Mouse (Mus musculus): ENCODE results near the gene Ptprc. TPM values are rescaled to one million over a fixed set of nuclear protein-coding genes. Genes with fewer than 3 reads are reported as not detected.

Ptprc gene
- polyA plus RNA-seq, 1 experiment from 2014 or later = 3.3 TPM

- 79% methylated on average over 3 of the region's 3 CpGs for WGBS
- no peak for TF ChIP-seq CTCF (IDR thresholded peaks at IDR 0.05; ENCODE audit: low read depth)
These were observed 18.5 kb downstream of the Ptprc start for GRCm38 (mm10) chr1:138157008-138157407.

GRCm38 (mm10) chr1:138154185-138154785, 21.2 kb downstream of the Ptprc start:
- no peak overlapping the region for H3K9ac ChIP-seq (ENCODE audit: low read depth, low read length)
- H3K27ac ChIP-seq (ENCODE audit: low read depth, low read length) = no peak overlapping the region
- H3K4me2 ChIP-seq (replicated peaks; ENCODE audit: low read depth) = no peak overlapping the region
- ATAC-seq = no peak
- 80% methylated on average over 1 of the region's 1 CpGs for WGBS
- TF ChIP-seq CTCF (IDR thresholded peaks at IDR 0.05; ENCODE audit: low read depth) = no peak
- no peaks in the 10 kb centered on the region for H3K9me3 ChIP-seq (ENCODE audit: control insufficient read depth)
- no peak overlapping the region for H3K4me3 ChIP-seq (ENCODE audit: low read depth, low read length)
- no peaks in the 10 kb centered on the region for H3K36me3 ChIP-seq (ENCODE audit: control insufficient read depth, insufficient read depth)
- H3K27me3 ChIP-seq (replicated peaks; ENCODE audit: control insufficient read depth, insufficient read depth, low read length) = no peaks in the 10 kb centered on the region
- H3K4me1 ChIP-seq (replicated peaks; ENCODE audit: control insufficient read depth, insufficient read depth, low read length) = no peaks in the 10 kb centered on the region

More at GRCm38 (mm10) chr1:138157008-138157407, 18.5 kb downstream of the Ptprc start:
- Histone ChIP-seq H3K9ac (ENCODE audit: low read depth, low read length) (no peak overlapping the region), H3K27ac (ENCODE audit: low read depth, low read length) (no peak overlapping the region), H3K4me1 (replicated peaks; ENCODE audit: control insufficient read depth, insufficient read depth, low read length) (no peaks in the 10 kb centered on the region), H3K4me3 (ENCODE audit: low read depth, low read length) (no peak overlapping the region), H3K9me3 (ENCODE audit: control insufficient read depth) (no peaks in the 10 kb centered on the region), H3K4me2 (replicated peaks; ENCODE audit: low read depth) (no peak overlapping the region), H3K36me3 (ENCODE audit: control insufficient read depth, insufficient read depth) (no peaks in the 10 kb centered on the region), H3K27me3 (replicated peaks; ENCODE audit: control insufficient read depth, insufficient read depth, low read length) (no peaks in the 10 kb centered on the region)
- no peak for ATAC-seq

GRCm38 (mm10) chr1:138153126-138153525, 22.4 kb downstream of the Ptprc start:
- no peak for TF ChIP-seq CTCF (IDR thresholded peaks at IDR 0.05; ENCODE audit: low read depth)

GRCm38 (mm10) chr1:138148844-138149243, 26.7 kb downstream of the Ptprc start:
- no peak for TF ChIP-seq CTCF (IDR thresholded peaks at IDR 0.05; ENCODE audit: low read depth)
- Histone ChIP-seq H3K27ac (ENCODE audit: low read depth, low read length) (no peak overlapping the region), H3K36me3 (ENCODE audit: control insufficient read depth, insufficient read depth) (no peaks in the 10 kb centered on the region), H3K27me3 (replicated peaks; ENCODE audit: control insufficient read depth, insufficient read depth, low read length) (no peaks in the 10 kb centered on the region), H3K4me1 (replicated peaks; ENCODE audit: control insufficient read depth, insufficient read depth, low read length) (no peaks in the 10 kb centered on the region), H3K4me3 (ENCODE audit: low read depth, low read length) (no peak overlapping the region), H3K9me3 (ENCODE audit: control insufficient read depth) (no peaks in the 10 kb centered on the region), H3K9ac (ENCODE audit: low read depth, low read length) (no peak overlapping the region), H3K4me2 (replicated peaks; ENCODE audit: low read depth) (no peak overlapping the region)
- ATAC-seq = no peak
- WGBS = 60% methylated on average over 4 of the region's 4 CpGs

More at GRCm38 (mm10) chr1:138153126-138153525, 22.4 kb downstream of the Ptprc start:
- Histone ChIP-seq H3K36me3 (ENCODE audit: control insufficient read depth, insufficient read depth) (no peaks in the 10 kb centered on the region), H3K27me3 (replicated peaks; ENCODE audit: control insufficient read depth, insufficient read depth, low read length) (no peaks in the 10 kb centered on the region), H3K4me3 (ENCODE audit: low read depth, low read length) (no peak overlapping the region), H3K4me2 (replicated peaks; ENCODE audit: low read depth) (no peak overlapping the region), H3K4me1 (replicated peaks; ENCODE audit: control insufficient read depth, insufficient read depth, low read length) (no peaks in the 10 kb centered on the region), H3K27ac (ENCODE audit: low read depth, low read length) (no peak overlapping the region), H3K9ac (ENCODE audit: low read depth, low read length) (no peak overlapping the region), H3K9me3 (ENCODE audit: control insufficient read depth) (no peaks in the 10 kb centered on the region)
- no peak for ATAC-seq
- 67% methylated on average over 4 of the region's 4 CpGs for WGBS

GRCm38 (mm10) chr1:138145571-138145970, 29.9 kb downstream of the Ptprc start:
- Histone ChIP-seq H3K27me3 (replicated peaks; ENCODE audit: control insufficient read depth, insufficient read depth, low read length) (no peaks in the 10 kb centered on the region), H3K9ac (ENCODE audit: low read depth, low read length) (no peak overlapping the region), H3K4me1 (replicated peaks; ENCODE audit: control insufficient read depth, insufficient read depth, low read length) (no peaks in the 10 kb centered on the region), H3K36me3 (ENCODE audit: control insufficient read depth, insufficient read depth) (no peaks in the 10 kb centered on the region), H3K9me3 (ENCODE audit: control insufficient read depth) (no peaks in the 10 kb centered on the region), H3K4me3 (ENCODE audit: low read depth, low read length) (no peak overlapping the region), H3K4me2 (replicated peaks; ENCODE audit: low read depth) (no peak overlapping the region), H3K27ac (ENCODE audit: low read depth, low read length) (no peak overlapping the region)
- no peak for TF ChIP-seq CTCF (IDR thresholded peaks at IDR 0.05; ENCODE audit: low read depth)
- 56% methylated on average over 2 of the region's 2 CpGs for WGBS
- no peak for ATAC-seq

- no peaks in the 10 kb centered on the region for H3K36me3 ChIP-seq (ENCODE audit: control insufficient read depth, insufficient read depth)
- no peaks in the 10 kb centered on the region for H3K27me3 ChIP-seq (replicated peaks; ENCODE audit: control insufficient read depth, insufficient read depth, low read length)
- no peaks in the 10 kb centered on the region for H3K4me1 ChIP-seq (replicated peaks; ENCODE audit: control insufficient read depth, insufficient read depth, low read length)
- H3K9ac ChIP-seq (ENCODE audit: low read depth, low read length) = no peak overlapping the region
- 82% methylated on average over 3 of the region's 3 CpGs for WGBS
- no peak overlapping the region for H3K27ac ChIP-seq (ENCODE audit: low read depth, low read length)
- H3K4me3 ChIP-seq (ENCODE audit: low read depth, low read length) = no peak overlapping the region
- no peak for ATAC-seq
- H3K4me2 ChIP-seq (replicated peaks; ENCODE audit: low read depth) = no peak overlapping the region
- TF ChIP-seq CTCF (IDR thresholded peaks at IDR 0.05; ENCODE audit: low read depth) = no peak
- no peaks in the 10 kb centered on the region for H3K9me3 ChIP-seq (ENCODE audit: control insufficient read depth)
These were observed 30.4 kb downstream of the Ptprc start for GRCm38 (mm10) chr1:138145148-138145547.

Measured in intestine, postnatal 0 days (tissue).